Mouse (Mus musculus): ENCODE measurements around the gene Rtn4. TPM values are rescaled to one million over a fixed set of nuclear protein-coding genes. Genes with fewer than 3 reads are reported as not detected.

Rtn4 gene
- total and polyA plus RNA-seq, 3 experiments, result 46.5 to 202 (median 57.8) TPM

DNA sequence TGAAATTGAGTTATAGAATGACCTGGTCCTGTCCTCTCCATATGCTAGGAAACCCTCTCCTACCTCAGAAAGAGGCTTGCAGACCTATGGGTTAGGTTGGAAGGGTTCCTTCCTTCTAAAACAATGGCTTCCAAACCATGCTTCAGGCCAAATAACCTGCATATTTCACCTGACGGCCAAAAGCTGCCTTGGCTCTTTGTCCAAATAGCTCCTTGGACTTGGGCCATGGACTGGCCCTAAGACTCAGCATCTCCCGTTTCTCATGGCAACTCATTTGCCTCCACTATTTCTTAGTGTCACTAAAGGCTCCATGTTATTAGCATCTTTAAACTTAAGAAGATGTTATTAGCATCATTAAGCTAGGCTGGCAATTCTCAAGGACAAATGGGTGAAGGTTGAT, 52.8 kb downstream of the Rtn4 start:
- TF ChIP-seq KAT2A (conservative IDR thresholded peaks at IDR 0.05; ENCODE audit: low read depth, low read length) (no peak), ELF1 (IDR thresholded peaks at IDR 0.05; ENCODE audit: low read depth, low read length) (no peak), MEF2A (IDR thresholded peaks at IDR 0.05; ENCODE audit: extremely low read depth, insufficient replicate concordance, low read depth, low read length, poor library complexity, severe bottlenecking) (no peak), NELFE (IDR thresholded peaks at IDR 0.05; ENCODE audit: low read depth, low read length) (no peak), ZMIZ1 (IDR thresholded peaks at IDR 0.05; ENCODE audit: low read depth, low read length) (no peak), USF1 (IDR thresholded peaks at IDR 0.05; ENCODE audit: low read depth, low read length) (no peak), RAD21 (IDR thresholded peaks at IDR 0.05; ENCODE audit: low read depth, low read length) (no peak), BHLHE40 (IDR thresholded peaks at IDR 0.05; ENCODE audit: borderline replicate concordance, low read depth, low read length) (no peak)
- no peaks in the 10 kb centered on the region for H3K79me2 ChIP-seq (ENCODE audit: control insufficient read depth, insufficient read depth, low read length, poor library complexity)

DNA sequence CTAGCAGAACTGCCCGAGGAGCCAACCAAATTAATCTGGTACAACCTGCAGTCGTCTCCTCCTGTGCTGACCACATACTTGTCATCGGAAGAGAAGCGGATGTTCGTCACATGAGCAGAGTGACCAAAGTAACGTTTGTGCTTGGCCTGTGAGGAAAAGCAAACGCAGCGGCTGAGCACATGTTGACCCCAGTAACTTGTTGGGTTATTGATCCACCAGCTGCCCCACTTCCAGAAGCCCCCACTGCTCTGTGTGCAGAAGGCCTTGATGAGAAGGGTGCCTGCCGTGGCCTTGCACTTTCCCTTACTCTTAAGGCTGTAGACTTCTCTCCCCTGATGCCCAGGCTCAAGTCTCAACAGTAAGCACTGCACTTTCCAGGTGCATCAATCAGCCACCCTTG, 53.5 kb downstream of the Rtn4 start:
- no peaks in the 10 kb centered on the region for H3K9me3 ChIP-seq (replicated peaks; ENCODE audit: insufficient read depth, low read length)
- no peak for DNase-seq (ENCODE audit: low read depth, low spot score)
- no peaks in the 10 kb centered on the region for H3K27me3 ChIP-seq (ENCODE audit: control insufficient read depth in 1 of 2, insufficient read depth in 2 of 2, low read length in 2 of 2)
- TF ChIP-seq EP300 (IDR thresholded peaks at IDR 0.05; ENCODE audit: low read depth in 1 of 2, low read length in 2 of 2) (no peak), KAT2A (conservative IDR thresholded peaks at IDR 0.05; ENCODE audit: low read depth, low read length) (no peak), CHD2 (IDR thresholded peaks at IDR 0.05; ENCODE audit: low read length) (no peak), MAZ (IDR thresholded peaks at IDR 0.05; ENCODE audit: low read depth, low read length) (no peak), GATA1 (IDR thresholded peaks at IDR 0.05; ENCODE audit: low read depth, low read length) (no peak), RCOR1 (IDR thresholded peaks at IDR 0.05; ENCODE audit: low read depth, low read length) (no peak), RAD21 (IDR thresholded peaks at IDR 0.05; ENCODE audit: low read depth, low read length) (no peak), USF2 (IDR thresholded peaks at IDR 0.05; ENCODE audit: borderline replicate concordance in 1 of 2, insufficient read depth in 1 of 2, low read depth in 1 of 2, low read length in 2 of 2) (no peak), MEF2A (IDR thresholded peaks at IDR 0.05; ENCODE audit: extremely low read depth, insufficient replicate concordance, low read depth, low read length, poor library complexity, severe bottlenecking) (no peak), ELF1 (IDR thresholded peaks at IDR 0.05; ENCODE audit: low read depth, low read length) (no peak), NELFE (IDR thresholded peaks at IDR 0.05; ENCODE audit: low read depth, low read length) (no peak), JUND (IDR thresholded peaks at IDR 0.05; ENCODE audit: low read depth, low read length) (no peak), SMC3 (IDR thresholded peaks at IDR 0.05; ENCODE audit: low read depth, low read length) (no peak), POLR2AphosphoS5 (IDR thresholded peaks at IDR 0.05; ENCODE audit: borderline replicate concordance, low read depth, low read length) (no peak), E2F4 (IDR thresholded peaks at IDR 0.05; ENCODE audit: borderline replicate concordance, low read depth, low read length) (no peak), UBTF (IDR thresholded peaks at IDR 0.05; ENCODE audit: borderline replicate concordance, insufficient read depth, low read depth, low read length) (no peak), ZMIZ1 (IDR thresholded peaks at IDR 0.05; ENCODE audit: low read depth, low read length) (no peak), POLR2AphosphoS2 (IDR thresholded peaks at IDR 0.05; ENCODE audit: low read length) (no peak), CHD1 (IDR thresholded peaks at IDR 0.05; ENCODE audit: low read depth, low read length) (no peak), SIN3A (IDR thresholded peaks at IDR 0.05; ENCODE audit: low read length) (no peak)
- H3K4me1 ChIP-seq (ENCODE audit: control insufficient read depth in 1 of 2, insufficient read depth in 2 of 2, low read length in 2 of 2), result peaks cover 3 to 7% of the 10 kb centered on the region in 2 experiments; a peak in 3 of 4 replicates
- no peak overlapping the region for H3K27ac ChIP-seq (ENCODE audit: control insufficient read depth, low read depth, low read length)
- H3K36me3 ChIP-seq (ENCODE audit: control insufficient read depth in 1 of 2, insufficient read depth in 2 of 2, low read length in 2 of 2), result peaks cover 4 to 12% of the 10 kb centered on the region in 2 experiments
- H3K4me3 ChIP-seq (ENCODE audit: control insufficient read depth in 1 of 2, insufficient read depth in 1 of 2, low read depth in 2 of 2, low read length in 2 of 2), result no peak overlapping the region
- H3K9ac ChIP-seq (ENCODE audit: control insufficient read depth, low read depth, low read length, poor library complexity, severe bottlenecking), result no peak overlapping the region
- H3K79me2 ChIP-seq (ENCODE audit: control insufficient read depth, insufficient read depth, low read length, poor library complexity), result no peaks in the 10 kb centered on the region

More for the DNA sequence above, 52.8 kb downstream of the Rtn4 start:
- H3K36me3 ChIP-seq (ENCODE audit: control insufficient read depth in 1 of 2, insufficient read depth in 2 of 2, low read length in 2 of 2), result peaks cover 4 to 12% of the 10 kb centered on the region in 2 experiments
- no peaks in the 10 kb centered on the region for H3K9me3 ChIP-seq (replicated peaks; ENCODE audit: insufficient read depth, low read length)
- peaks cover 3 to 7% of the 10 kb centered on the region in 2 experiments; a peak in 3 of 4 replicates for H3K4me1 ChIP-seq (ENCODE audit: control insufficient read depth in 1 of 2, insufficient read depth in 2 of 2, low read length in 2 of 2)
- H3K27ac ChIP-seq (ENCODE audit: control insufficient read depth, low read depth, low read length), result no peak overlapping the region
- DNase-seq (ENCODE audit: low read depth, low spot score), result no peak
- no peak overlapping the region for H3K9ac ChIP-seq (ENCODE audit: control insufficient read depth, low read depth, low read length, poor library complexity, severe bottlenecking)
- H3K4me3 ChIP-seq (ENCODE audit: control insufficient read depth in 1 of 2, insufficient read depth in 1 of 2, low read depth in 2 of 2, low read length in 2 of 2), result no peak overlapping the region
- H3K27me3 ChIP-seq (ENCODE audit: control insufficient read depth in 1 of 2, insufficient read depth in 2 of 2, low read length in 2 of 2), result no peaks in the 10 kb centered on the region

Measured in MEL (cell line).